Mouse (Mus musculus): Measurements from ENCODE around the gene Celf2.

GRCm38 (mm10) chr2:7392500-7392899 lies 116.9 kb downstream of the Celf2 start:
- no peak for TF ChIP-seq CTCF (IDR thresholded peaks at IDR 0.05; ENCODE audit: low read depth, low read length)
- TF ChIP-seq POLR2A (IDR thresholded peaks at IDR 0.05; ENCODE audit: borderline replicate concordance, low read depth, low read length), result no peak

Measured in bone marrow macrophage, adult 2 months (primary cell).